Mouse (Mus musculus): ENCODE measurements around the gene Gm21304. TPM values are rescaled to one million over a fixed set of nuclear protein-coding genes. Genes with fewer than 3 reads are reported as not detected.
"Not testable (repeated sequence)": the region's sequence is repeated elsewhere in the genome, so short reads cannot be mapped to it uniquely, and the experiment has no call there.

Gene Gm21304
- polyA plus RNA-seq (2012; rRNA removed) = not detected in 2 replicates

GRCm38 (mm10) chr10:104168215-104168614, at the start of gene Gm21304:
Gene Gm21304 (plus strand): TSS chr10:104168515.
- DNase-seq (ENCODE audit: low read depth) = not testable (repeated sequence)

- not testable (repeated sequence) for DNase-seq (ENCODE audit: low read depth)
Observed at GRCm38 (mm10) chr10:104142687-104143086, 25.6 kb upstream of the Gm21304 start, which contains the start of gene Gm21293. Gene Gm21293 (plus strand): TSS chr10:104142987.

DNA sequence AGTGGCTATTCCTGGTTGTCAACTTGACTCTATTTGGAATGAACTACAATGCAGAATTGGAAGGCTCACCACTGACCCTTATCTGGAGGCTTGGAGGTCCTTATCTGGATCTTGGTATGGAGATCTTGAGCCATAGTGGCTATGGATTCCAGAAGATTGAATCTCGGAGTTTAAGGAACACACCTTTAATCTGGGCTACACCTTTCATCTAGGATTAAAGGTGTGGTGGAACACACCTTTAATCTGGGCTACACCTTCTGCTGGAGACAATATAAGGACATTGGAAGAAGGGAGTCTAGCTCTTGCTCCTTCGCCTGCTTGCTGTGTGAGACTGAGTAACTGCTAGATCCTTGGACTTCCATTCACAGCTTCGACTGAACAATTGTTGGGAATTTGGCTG, 17.1 kb upstream of the Gm21304 start, which contains the start of gene Gm6763:
Gene Gm6763 (plus strand): TSS at position 301 of the 400 bp plus-strand sequence.
- not testable (repeated sequence) for DNase-seq (ENCODE audit: low read depth)

- not testable (repeated sequence) for DNase-seq (ENCODE audit: low read depth)
Observed at GRCm38 (mm10) chr10:104159706-104160105, 8.6 kb upstream of the Gm21304 start, which contains the start of gene Gm8764. Gene Gm8764 (plus strand): TSS chr10:104160006.

DNA sequence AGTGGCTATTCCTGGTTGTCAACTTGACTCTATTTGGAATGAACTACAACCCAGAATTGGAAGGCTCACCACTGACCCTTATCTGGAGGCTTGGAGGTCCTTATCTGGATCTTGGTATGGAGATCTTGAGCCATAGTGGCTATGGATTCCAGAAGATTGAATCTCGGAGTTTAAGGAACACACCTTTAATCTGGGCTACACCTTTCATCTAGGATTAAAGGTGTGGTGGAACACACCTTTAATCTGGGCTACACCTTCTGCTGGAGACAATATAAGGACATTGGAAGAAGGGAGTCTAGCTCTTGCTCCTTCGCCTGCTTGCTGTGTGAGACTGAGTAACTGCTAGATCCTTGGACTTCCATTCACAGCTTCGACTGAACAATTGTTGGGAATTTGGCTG, 8.4 kb downstream of the Gm21304 start, which contains the start of gene Gm21312:
Gene Gm21312 (plus strand): TSS at position 301 of the 400 bp plus-strand sequence.
- DNase-seq (ENCODE audit: low read depth) = not testable (repeated sequence)

DNA sequence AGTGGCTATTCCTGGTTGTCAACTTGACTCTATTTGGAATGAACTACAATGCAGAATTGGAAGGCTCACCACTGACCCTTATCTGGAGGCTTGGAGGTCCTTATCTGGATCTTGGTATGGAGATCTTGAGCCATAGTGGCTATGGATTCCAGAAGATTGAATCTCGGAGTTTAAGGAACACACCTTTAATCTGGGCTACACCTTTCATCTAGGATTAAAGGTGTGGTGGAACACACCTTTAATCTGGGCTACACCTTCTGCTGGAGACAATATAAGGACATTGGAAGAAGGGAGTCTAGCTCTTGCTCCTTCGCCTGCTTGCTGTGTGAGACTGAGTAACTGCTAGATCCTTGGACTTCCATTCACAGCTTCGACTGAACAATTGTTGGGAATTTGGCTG, 16.9 kb downstream of the Gm21304 start, which contains the start of gene Gm20765:
Gene Gm20765 (plus strand): TSS at position 301 of the 400 bp plus-strand sequence.
- DNase-seq (ENCODE audit: low read depth) = not testable (repeated sequence)

GRCm38 (mm10) chr10:104193742-104194141, 25.4 kb downstream of the Gm21304 start, which contains the start of gene Gm4340:
Gene Gm4340 (plus strand): TSS chr10:104194042.
- DNase-seq (ENCODE audit: low read depth) = not testable (repeated sequence)

DNA sequence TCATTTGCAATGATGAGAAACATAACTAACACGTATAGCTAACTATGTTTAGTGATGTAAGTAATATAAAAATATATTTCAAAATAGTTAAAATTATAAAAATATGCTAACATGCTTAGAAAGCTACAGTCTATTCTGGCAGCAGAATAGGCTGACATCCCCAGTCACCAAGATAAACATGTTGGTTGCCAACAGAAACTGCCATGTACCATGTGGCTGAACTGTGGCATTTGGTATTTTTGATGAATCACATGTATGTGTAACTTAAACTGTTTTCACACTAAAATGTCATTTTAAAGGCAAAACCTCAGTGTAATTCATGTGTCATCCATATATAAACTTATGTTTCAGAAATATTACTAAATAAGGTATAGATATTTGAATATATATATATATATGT, 41.3 kb downstream of the Gm21304 start:
- DNase-seq (ENCODE audit: low read depth) = no peak

GRCm38 (mm10) chr10:104210268-104210990, 42.1 kb downstream of the Gm21304 start:
- DNase-seq (ENCODE audit: low read depth) = no peak

- DNase-seq (ENCODE audit: low read depth) = no peak
Observed at GRCm38 (mm10) chr10:104214527-104214926, 46.2 kb downstream of the Gm21304 start.

Other genes with a start within 250 kb of the Gm21304 start
- not detected in 2 replicates for gene Gm21293, start 25.5 kb upstream of the Gm21304 start, polyA plus RNA-seq (2012; rRNA removed)
- not detected in 2 replicates for gene Gm6763, start 17.0 kb upstream of the Gm21304 start, polyA plus RNA-seq (2012; rRNA removed)
- not detected in 2 replicates for gene Gm8764, start 8.5 kb upstream of the Gm21304 start, polyA plus RNA-seq (2012; rRNA removed)
- not detected in 2 replicates for gene Gm21312, start 8.5 kb downstream of the Gm21304 start, polyA plus RNA-seq (2012; rRNA removed)
- gene Gm20765, start 17.0 kb downstream of the Gm21304 start, polyA plus RNA-seq (2012; rRNA removed) = not detected in 2 replicates
- not detected in 2 replicates for gene Gm4340, start 25.5 kb downstream of the Gm21304 start, polyA plus RNA-seq (2012; rRNA removed)

Data from gonadal fat pad, adult 2 months (tissue).